ENCODE assay signal across 27 mouse cellular contexts in genomic region chr14:58910846-58911245, GRCm38 (mm10).
A peak's percentile ranks its signal among the peaks of the same experiment; 100 is the strongest.
DNase-seq lines count a peak whose midpoint lies in the region; ATAC-seq and TF ChIP-seq lines count a peak whose summit lies in the region.
"Had no signal": no experiment of that assay in that cellular context is flagged by ENCODE, and none has a peak within 500 bp of the region (broad histone marks: within the 10 kb centered on the region; RNA-seq: fewer than 3 reads in every experiment).

No protein-coding gene starts in this region.

- H3K27me3 ChIP-seq in testis, adult 2 months (ENCODE audit: control insufficient read depth, insufficient read depth, low read length): no peaks in the 10 kb centered on the region
- no peaks in the 10 kb centered on the region for H3K27me3 ChIP-seq in midbrain, embryonic 16.5 days (ENCODE audit: control insufficient read depth, insufficient read depth, low read depth, low read length)
- H3K27me3 ChIP-seq: CH12.LX; embryonic facial prominence, embryonic 12.5 days; embryonic facial prominence, embryonic 15.5 days; heart, embryonic 13.5 days; hindbrain, embryonic 12.5 days; hindbrain, embryonic 15.5 days; Patski had no signal

- peak overlapping the region; percentile 37; the same call in 1 of the 2 replicates for H3K4me3 ChIP-seq in testis, adult 2 months (ENCODE audit: control insufficient read depth, low read depth, low read length)
- no peak overlapping the region for H3K4me3 ChIP-seq in midbrain, embryonic 16.5 days (ENCODE audit: low read depth, low read length)
- no peak overlapping the region for H3K4me3 ChIP-seq in layer of hippocampus, adult 2 months
- H3K4me3 ChIP-seq: embryonic facial prominence, embryonic 12.5 days; embryonic facial prominence, embryonic 15.5 days; heart, adult 2 months; heart, embryonic 10.5 days; heart, embryonic 13.5 days; hindbrain, embryonic 12.5 days; hindbrain, embryonic 15.5 days had no signal

- H3K36me3 ChIP-seq in testis, adult 2 months (ENCODE audit: control insufficient read depth, insufficient read depth, low read length): no peaks in the 10 kb centered on the region
- H3K36me3 ChIP-seq in midbrain, embryonic 16.5 days (ENCODE audit: control insufficient read depth, insufficient read depth, low read length): no peaks in the 10 kb centered on the region
- H3K36me3 ChIP-seq: embryonic facial prominence, embryonic 12.5 days; embryonic facial prominence, embryonic 15.5 days; G1E; heart, embryonic 10.5 days; heart, embryonic 13.5 days; hindbrain, embryonic 12.5 days; hindbrain, embryonic 15.5 days had no signal

- no peaks in the 10 kb centered on the region for H3K4me1 ChIP-seq in testis, adult 2 months (ENCODE audit: control insufficient read depth, insufficient read depth, low read length)
- no peaks in the 10 kb centered on the region; the same call in 1 of the 2 replicates for H3K4me1 ChIP-seq in midbrain, embryonic 16.5 days (ENCODE audit: control insufficient read depth, insufficient read depth, low read length)
- H3K4me1 ChIP-seq: heart, embryonic 10.5 days; heart, embryonic 13.5 days; hindbrain, embryonic 12.5 days; hindbrain, embryonic 15.5 days had no signal

- no peak for TF ChIP-seq POLR2A in testis, adult 2 months (IDR thresholded peaks at IDR 0.05; ENCODE audit: control insufficient read depth, low read depth, low read length)

- WGBS in midbrain, embryonic 16.5 days: 94% methylated on average over 1 of the region's 1 CpGs

- peaks cover 2% of the 10 kb centered on the region; the same call in 1 of the 2 replicates for H3K9me3 ChIP-seq in midbrain, embryonic 16.5 days (replicated peaks; ENCODE audit: control insufficient read depth, low read length, poor library complexity, severe bottlenecking)
- H3K9me3 ChIP-seq: embryonic facial prominence, embryonic 12.5 days; embryonic facial prominence, embryonic 15.5 days; heart, embryonic 10.5 days; hindbrain, embryonic 15.5 days had no signal

- no peak for DNase-seq in testis, postnatal 10 days (ENCODE audit: low spot score)
- DNase-seq in thymus, postnatal 0 days (ENCODE audit: low spot score): peak; percentile 82
- peak; percentile 43 for DNase-seq in thymus, postnatal 25 days
- DNase-seq in urinary bladder, adult 2 months (ENCODE audit: low spot score): no peak
- DNase-seq in layer of hippocampus, adult 2 months (ENCODE audit: low spot score in 2 of 2): no peak
- DNase-seq: adrenal gland, postnatal 10 days; adrenal gland, postnatal 36 days; B cell, adult 2 months; cerebellum, adult 18-20 months; cerebellum, adult 9-10 months; cerebellum, postnatal 25 days; forebrain, postnatal 0 days; gastrocnemius, postnatal 25 days; heart, adult 2 months; heart, postnatal 14 days had no signal

- no peak overlapping the region for H3K4me2 ChIP-seq in midbrain, embryonic 16.5 days (ENCODE audit: low read length)
- H3K4me2 ChIP-seq: embryonic facial prominence, embryonic 12.5 days; embryonic facial prominence, embryonic 15.5 days; heart, embryonic 13.5 days; hindbrain, embryonic 12.5 days; hindbrain, embryonic 15.5 days had no signal

- TF ChIP-seq CTCF in testis, adult 2 months (IDR thresholded peaks at IDR 0.05; ENCODE audit: control insufficient read depth, insufficient read depth, insufficient replicate concordance, low read depth, low read length): no peak
- TF ChIP-seq CTCF in layer of hippocampus, adult 2 months (conservative IDR thresholded peaks at IDR 0.05): no peak

- no peak overlapping the region for H3K27ac ChIP-seq in testis, adult 2 months (ENCODE audit: control insufficient read depth, insufficient read depth, low read depth, low read length)
- H3K27ac ChIP-seq in midbrain, embryonic 16.5 days (ENCODE audit: low read length): no peak overlapping the region
- H3K27ac ChIP-seq in layer of hippocampus, adult 2 months: no peak overlapping the region
- H3K27ac ChIP-seq: embryonic facial prominence, embryonic 12.5 days; embryonic facial prominence, embryonic 15.5 days; heart, adult 2 months; heart, embryonic 10.5 days; heart, embryonic 13.5 days; hindbrain, embryonic 12.5 days; hindbrain, embryonic 15.5 days had no signal

- H3K9ac ChIP-seq in midbrain, embryonic 16.5 days (ENCODE audit: low read depth, low read length): no peak overlapping the region
- H3K9ac ChIP-seq: embryonic facial prominence, embryonic 12.5 days; embryonic facial prominence, embryonic 15.5 days; forebrain, postnatal 0 days; heart, embryonic 13.5 days; hindbrain, embryonic 12.5 days; hindbrain, embryonic 15.5 days had no signal

- no peak for ATAC-seq in midbrain, embryonic 16.5 days
- ATAC-seq: forebrain, embryonic 14.5 days; forebrain, postnatal 0 days; Patski had no signal

Comparison
In these comparisons a context has a peak if more than half of its experiments do, and no peak if none do; other contexts are left out.
1. DNase-seq: peak in thymus, postnatal 0 days (single experiment) and thymus, postnatal 25 days (single experiment); none in testis, postnatal 10 days (single experiment), urinary bladder, adult 2 months (single experiment) and layer of hippocampus, adult 2 months (0 of 2).